Mouse (Mus musculus): ENCODE measurements around the gene Cd52.

DNA sequence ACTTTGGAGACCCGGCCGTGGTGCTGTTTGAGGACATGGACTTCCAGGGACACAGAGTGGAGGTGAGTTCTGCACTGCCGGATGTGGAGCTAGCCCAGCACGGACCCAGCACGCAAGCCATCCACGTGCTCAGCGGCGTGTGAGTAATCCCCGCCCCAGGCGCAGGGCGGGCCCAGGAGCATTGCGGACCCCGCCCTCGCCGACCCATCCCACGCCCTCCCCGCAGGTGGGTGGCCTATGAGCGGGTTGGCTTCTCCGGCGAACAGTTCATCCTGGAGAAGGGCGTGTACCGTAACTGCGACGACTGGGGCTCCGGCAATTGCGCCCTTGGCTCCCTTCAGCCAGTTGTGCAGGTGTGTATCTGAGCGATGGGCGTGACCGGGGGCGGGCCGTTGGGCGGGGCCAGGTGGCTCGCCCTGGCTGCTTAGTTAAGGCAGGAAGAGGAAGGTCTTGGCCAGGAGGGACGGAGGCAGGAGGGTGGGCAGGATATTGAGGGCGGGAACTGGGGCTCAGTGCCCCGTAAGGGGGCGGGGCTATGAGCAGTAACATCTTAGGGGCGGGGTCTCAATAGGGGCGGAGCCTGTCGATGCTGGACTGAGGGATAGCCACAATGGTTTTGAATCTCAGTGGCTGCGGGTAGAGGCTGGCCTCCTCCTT, 13.0 kb downstream of the Cd52 start:
- TF ChIP-seq CTCF (conservative IDR thresholded peaks at IDR 0.05 in 1 of 2, IDR thresholded peaks at IDR 0.05 in 1 of 2; ENCODE audit: low read depth in 2 of 2, low read length in 2 of 2) (no peak), POLR2A (IDR thresholded peaks at IDR 0.05; ENCODE audit: low read depth, low read length) (peak; percentile 87), EP300 (IDR thresholded peaks at IDR 0.05; ENCODE audit: low read length) (no peak), HCFC1 (IDR thresholded peaks at IDR 0.05; ENCODE audit: low read depth, low read length) (no peak), MXI1 (IDR thresholded peaks at IDR 0.05; ENCODE audit: low read depth, low read length) (peak; percentile 97)

Measured in CH12.LX (cell line).